Comparison of ENCODE assay signal across 7 mouse cellular contexts in genomic region chrX:50614367-50614766, GRCm38 (mm10).
A peak's percentile ranks its signal among the peaks of the same experiment; 100 is the strongest.
DNase-seq lines count a peak whose midpoint lies in the region; ATAC-seq and TF ChIP-seq lines count a peak whose summit lies in the region.
"Not testable (repeated sequence)": the region's sequence is repeated elsewhere in the genome, so short reads cannot be mapped to it uniquely, and the experiment has no call there.

No protein-coding gene starts in this region.

- TF ChIP-seq CTCF in liver, adult 2 months (IDR thresholded peaks at IDR 0.05; ENCODE audit: low read depth, low read length), result 0 out of 2 replicates have a peak, but pooled peaks have one; percentile 2

- not testable (repeated sequence) for TF ChIP-seq POLR2A in liver, adult 2 months (IDR thresholded peaks at IDR 0.05; ENCODE audit: extremely low read depth, insufficient read depth, low read length)

- H3K4me1 ChIP-seq in forebrain, embryonic 10.5 days; heart, embryonic 15.5 days (replicated peaks); intestine, embryonic 16.5 days (ENCODE audit: control insufficient read depth, insufficient read depth, low read length); liver, adult 2 months (ENCODE audit: control insufficient read depth, insufficient read depth, low read length): not testable (repeated sequence)

- not testable (repeated sequence) for ATAC-seq in heart, embryonic 15.5 days (replicated peaks; ENCODE audit: insufficient number of reproducible peaks, insufficient read depth, low FRiP score, low read depth); intestine, embryonic 16.5 days
- 0 out of 2 replicates have a peak, but pooled peaks have one; percentile 16 for ATAC-seq in megakaryocyte-erythroid progenitor cell, adult 5-6 weeks (replicated peaks; ENCODE audit: low FRiP score, low TSS enrichment, poor library complexity, severe bottlenecking)

- H3K27ac ChIP-seq in forebrain, embryonic 10.5 days, result 0 out of 2 replicates have a peak overlapping the region, but pooled peaks have one; percentile 30
- not testable (repeated sequence) for H3K27ac ChIP-seq in heart, embryonic 15.5 days; intestine, embryonic 16.5 days (ENCODE audit: low read length); liver, adult 2 months (replicated peaks; ENCODE audit: insufficient read depth, low read depth, low read length)

- H3K27me3 ChIP-seq in forebrain, embryonic 10.5 days (ENCODE audit: poor library complexity, severe bottlenecking); heart, embryonic 15.5 days; intestine, embryonic 16.5 days (replicated peaks; ENCODE audit: control insufficient read depth, insufficient read depth, low read length); liver, adult 2 months (ENCODE audit: control insufficient read depth, insufficient read depth, low read length): not testable (repeated sequence)

- peak; percentile 75 for DNase-seq in adrenal gland, postnatal 14 days
- DNase-seq in forebrain, embryonic 10.5 days (ENCODE audit: extremely low spot score, low spot score); liver, adult 2 months (ENCODE audit: extremely low read depth, low read depth, low spot score): not testable (repeated sequence)
- DNase-seq in ovary, postnatal 14 days (ENCODE audit: low spot score), result peak; percentile 72

- not testable (repeated sequence) for H3K9me3 ChIP-seq in forebrain, embryonic 10.5 days; heart, embryonic 15.5 days (replicated peaks); intestine, embryonic 16.5 days (ENCODE audit: control insufficient read depth, low read length)

- not testable (repeated sequence) for H3K79me2 ChIP-seq in liver, adult 2 months (ENCODE audit: control insufficient read depth, insufficient read depth, low read length)

- H3K4me3 ChIP-seq in forebrain, embryonic 10.5 days, result peak overlapping the region; percentile 19; the same call in 1 of the 2 replicates
- peak overlapping the region; percentile 29 for H3K4me3 ChIP-seq in heart, embryonic 15.5 days
- H3K4me3 ChIP-seq in intestine, embryonic 16.5 days (ENCODE audit: low read length), result peak overlapping the region; percentile 29
- H3K4me3 ChIP-seq in liver, adult 2 months (ENCODE audit: insufficient read depth, low read depth, low read length), result not testable (repeated sequence)

- peak overlapping the region; percentile 45 for H3K4me2 ChIP-seq in heart, embryonic 15.5 days
- H3K4me2 ChIP-seq in intestine, embryonic 16.5 days (ENCODE audit: low read depth, low read length), result not testable (repeated sequence)

- WGBS in forebrain, embryonic 10.5 days, result 60% methylated on average over 6 of the region's 6 CpGs
- WGBS in heart, embryonic 15.5 days, result 60% methylated on average over 6 of the region's 6 CpGs
- 53% methylated on average over 6 of the region's 6 CpGs for WGBS in intestine, embryonic 16.5 days
- WGBS in liver, adult 2 months, result 91% methylated on average over 6 of the region's 6 CpGs

- peaks cover 74% of the 10 kb centered on the region for H3K36me3 ChIP-seq in forebrain, embryonic 10.5 days (replicated peaks)
- H3K36me3 ChIP-seq in heart, embryonic 15.5 days; intestine, embryonic 16.5 days (ENCODE audit: control insufficient read depth, insufficient read depth, low read length); liver, adult 2 months (ENCODE audit: control insufficient read depth, insufficient read depth, low read length): not testable (repeated sequence)

- H3K9ac ChIP-seq in heart, embryonic 15.5 days; intestine, embryonic 16.5 days (ENCODE audit: low read depth, low read length); liver, adult 2 months (ENCODE audit: low read depth, low read length): not testable (repeated sequence)
